Mouse (Mus musculus) cerebellum, adult 2 months (tissue): ENCODE data around the gene Asb3.

Source experiments
- CTCF ChIP-seq: fragments of 200-500 bp; IDR thresholded peaks from 2 replicates; pipeline ENCODE4 v1.5.1; 2011; ENCODE audit warnings: low read depth, mild to moderate bottlenecking, control low read depth, low read length, moderate library complexity, borderline replicate concordance; ENCODE audit not compliant: insufficient read depth
- POLR2A ChIP-seq: fragments of 200-500 bp; IDR thresholded peaks from 2 replicates; pipeline ENCODE4 v1.6.1; 2011; ENCODE audit warnings: low read length, control low read depth, borderline replicate concordance; ENCODE audit not compliant: insufficient read depth

- TF ChIP-seq POLR2A = no peak
- no peak for TF ChIP-seq CTCF
Measured at GRCm38 (mm10) chr11:31000028-31000427, 114.8 kb downstream of the Asb3 start.
